Mouse (Mus musculus) liver, embryonic 13.5 days (tissue): ENCODE results near the gene Folr2. TPM values are rescaled to one million over a fixed set of nuclear protein-coding genes. Genes with fewer than 3 reads are reported as not detected.

Source experiments
- ATAC-seq: fragments of 200-750 bp; cut with Nextera tagmentation; 2 replicates; pipeline ENCODE4 v1.8.0; 2017; ENCODE audit warnings: low read depth, mild to moderate bottlenecking, moderate number of reproducible peaks, moderate library complexity
- DNase-seq: peaks from one replicate; pipeline ENCODE4 v3.0.0; 2022
- H3K27ac ChIP-seq: fragments of 300-500 bp; sonication (generic); 2 replicates; pipeline ENCODE4 v1.5.1; 2015; ENCODE audit warnings: moderate library complexity, mild to moderate bottlenecking, inconsistent platforms
- H3K27me3 ChIP-seq: fragments of 300-500 bp; sonication (generic); 2 replicates; pipeline ENCODE4 v1.6.1; 2015; ENCODE audit warnings: mild to moderate bottlenecking, inconsistent platforms
- H3K36me3 ChIP-seq: fragments of 300-500 bp; sonication (generic); 2 replicates; pipeline ENCODE4 v1.6.1; 2015; ENCODE audit warnings: mild to moderate bottlenecking, inconsistent platforms
- H3K4me1 ChIP-seq: fragments of 300-500 bp; sonication (generic); replicated peaks from 2 replicates; pipeline ENCODE4 v1.6.1; 2015; ENCODE audit warnings: inconsistent platforms
- H3K4me2 ChIP-seq: fragments of 300-500 bp; sonication (generic); 2 replicates; pipeline ENCODE4 v1.6.1; 2015; ENCODE audit warnings: inconsistent platforms, mild to moderate bottlenecking, moderate library complexity
- H3K4me3 ChIP-seq: fragments of 300-500 bp; sonication (generic); replicated peaks from 2 replicates; pipeline ENCODE4 v1.5.1; 2015; ENCODE audit warnings: mild to moderate bottlenecking, inconsistent platforms
- H3K9ac ChIP-seq: fragments of 300-500 bp; sonication (generic); 2 replicates; pipeline ENCODE4 v1.6.1; 2015; ENCODE audit warnings: mild to moderate bottlenecking, inconsistent platforms
- H3K9me3 ChIP-seq: fragments of 300-500 bp; sonication (generic); replicated peaks from 2 replicates; pipeline ENCODE4 v1.6.1; 2016; ENCODE audit warnings: inconsistent platforms
- WGBS: fragments of 180-500 bp; shearing (Covaris S2); methylation state at CpG from one replicate; pipeline ENCODE4 v1.1.7; 2015; ENCODE audit not compliant: insufficient replicate concordance; 5-methylcytosine and 5-hydroxymethylcytosine counted together
- polyA plus RNA-seq: library from polyadenylated mRNA; unstranded; fragments of >200 nt; fragmentation: Nextera tagmentation; extraction: Ambion mirVana; gene quantifications from 2 replicates; pipeline ENCODE4 v1.2.1, GENCODE M21; 2015

Folr2 gene
- polyA plus RNA-seq, 1 experiment from 2014 or later = 4.4 TPM

GRCm38 (mm10) chr7:101862291-101862690 is 5.3 kb upstream of the Folr2 start:
- Histone ChIP-seq H3K9me3 (no peaks in the 10 kb centered on the region), H3K27ac (no peak overlapping the region), H3K27me3 (no peaks in the 10 kb centered on the region), H3K36me3 (no peaks in the 10 kb centered on the region), H3K9ac (no peak overlapping the region), H3K4me3 (no peak overlapping the region), H3K4me2 (no peak overlapping the region), H3K4me1 (no peaks in the 10 kb centered on the region)
- no peak for DNase-seq
- ATAC-seq = no peak
- WGBS = 57% methylated on average over 3 of the region's 3 CpGs

DNA sequence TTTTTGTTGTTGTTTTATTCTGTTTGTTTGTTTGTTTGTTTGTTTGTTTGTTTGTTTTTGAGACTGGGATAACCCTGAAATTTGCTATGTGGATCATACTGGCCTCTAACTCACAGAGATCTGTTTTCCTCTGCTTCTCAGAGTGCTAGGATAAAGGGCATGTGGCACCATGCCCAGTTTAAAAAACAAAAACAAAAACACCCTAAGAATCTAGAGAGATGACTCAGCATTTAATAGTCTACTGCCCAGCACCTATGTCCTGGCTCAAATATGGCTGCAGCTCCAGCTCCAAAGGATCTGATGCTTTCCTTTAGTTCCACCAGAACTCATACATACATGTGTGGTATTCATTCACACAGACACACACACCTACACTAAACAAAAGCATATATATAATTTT is 4.0 kb upstream of the Folr2 start:
- H3K4me2 ChIP-seq = no peak overlapping the region

DNA sequence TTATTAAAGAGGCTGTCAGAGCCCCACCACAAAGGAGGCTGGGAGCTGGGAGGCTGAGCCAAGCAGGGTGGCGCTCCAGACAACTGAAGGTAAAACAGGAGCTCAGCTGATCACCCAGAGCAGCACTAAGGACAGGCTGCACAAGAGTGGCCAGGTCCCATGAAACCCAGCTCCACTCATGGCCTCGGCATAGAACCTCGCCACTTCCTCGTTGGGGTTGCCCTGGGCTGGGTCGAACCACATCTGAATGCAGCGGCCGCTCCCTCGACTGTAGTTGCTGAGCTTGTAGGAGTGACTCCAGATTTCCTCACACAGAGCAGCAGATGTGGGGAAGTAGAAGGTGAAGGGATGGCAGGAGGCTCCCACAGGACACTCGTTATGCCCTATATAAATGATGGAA is 1.4 kb upstream of the Folr2 start:
- Histone ChIP-seq H3K4me1 (no peaks in the 10 kb centered on the region), H3K27ac (no peak overlapping the region), H3K9me3 (no peaks in the 10 kb centered on the region), H3K4me2 (no peak overlapping the region), H3K9ac (no peak overlapping the region), H3K36me3 (no peaks in the 10 kb centered on the region), H3K27me3 (no peaks in the 10 kb centered on the region), H3K4me3 (no peak overlapping the region)
- 55% methylated on average over 9 of the region's 9 CpGs for WGBS
- ATAC-seq (no peak), DNase-seq (no peak)

More for the DNA sequence above, 4.0 kb upstream of the Folr2 start:
- Histone ChIP-seq H3K36me3 (no peaks in the 10 kb centered on the region), H3K9ac (no peak overlapping the region), H3K27me3 (no peaks in the 10 kb centered on the region), H3K27ac (no peak overlapping the region), H3K4me1 (no peaks in the 10 kb centered on the region), H3K9me3 (no peaks in the 10 kb centered on the region), H3K4me3 (no peak overlapping the region)
- ATAC-seq (no peak), DNase-seq (no peak)

- H3K4me2 ChIP-seq = no peak overlapping the region
- no peaks in the 10 kb centered on the region for H3K4me1 ChIP-seq
- H3K36me3 ChIP-seq = no peaks in the 10 kb centered on the region
- H3K27me3 ChIP-seq = no peaks in the 10 kb centered on the region
- WGBS = 37% methylated on average over 2 of the region's 2 CpGs
- ATAC-seq = no peak
- no peak overlapping the region for H3K9ac ChIP-seq
- no peak overlapping the region for H3K27ac ChIP-seq
- H3K4me3 ChIP-seq = no peak overlapping the region
- DNase-seq = no peak
- H3K9me3 ChIP-seq = no peaks in the 10 kb centered on the region
These were observed 3.2 kb downstream of the Folr2 start for GRCm38 (mm10) chr7:101853816-101854215.

DNA sequence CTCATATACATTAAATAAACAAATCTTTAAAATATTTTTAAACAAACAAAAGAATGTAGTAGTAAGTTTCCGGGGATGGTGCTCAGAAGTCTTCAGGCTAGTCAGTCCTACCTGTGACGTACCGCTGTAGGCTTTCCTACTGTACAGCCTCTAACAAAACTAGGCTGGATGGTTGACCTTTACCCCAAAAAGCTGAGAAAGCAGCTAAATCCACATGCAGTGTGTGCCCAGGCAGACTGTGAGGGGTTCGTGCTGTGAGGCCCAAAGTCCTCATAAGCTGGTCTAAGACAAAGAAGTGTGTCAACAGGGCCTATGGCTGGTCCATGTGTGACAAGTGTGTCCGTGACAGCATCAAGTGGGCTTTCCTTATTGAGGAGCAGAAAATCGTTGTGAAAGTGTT is 4.1 kb downstream of the Folr2 start:
- Histone ChIP-seq H3K4me1 (no peaks in the 10 kb centered on the region), H3K9me3 (no peaks in the 10 kb centered on the region), H3K27me3 (no peaks in the 10 kb centered on the region), H3K27ac (no peak overlapping the region), H3K4me2 (no peak overlapping the region), H3K4me3 (no peak overlapping the region), H3K36me3 (no peaks in the 10 kb centered on the region), H3K9ac (no peak overlapping the region)
- no peak for DNase-seq
- no peak for ATAC-seq
- whole genome bisulfite sequencing = 68% methylated on average over 6 of the region's 6 CpGs

GRCm38 (mm10) chr7:101851689-101852088 is 5.3 kb downstream of the Folr2 start:
- DNase-seq (no peak), ATAC-seq (no peak)
- Histone ChIP-seq H3K36me3 (no peaks in the 10 kb centered on the region), H3K9ac (no peak overlapping the region), H3K4me2 (no peak overlapping the region), H3K9me3 (no peaks in the 10 kb centered on the region), H3K4me3 (no peak overlapping the region), H3K27me3 (no peaks in the 10 kb centered on the region), H3K4me1 (no peaks in the 10 kb centered on the region), H3K27ac (no peak overlapping the region)
- WGBS = 54% methylated on average over 6 of the region's 6 CpGs

GRCm38 (mm10) chr7:101847934-101848333 is 9.1 kb downstream of the Folr2 start:
- no peaks in the 10 kb centered on the region for H3K9me3 ChIP-seq
- ATAC-seq (no peak), DNase-seq (no peak)
- H3K4me3 ChIP-seq = no peak overlapping the region
- WGBS = 77% methylated on average over 1 of the region's 1 CpGs
- no peak overlapping the region for H3K9ac ChIP-seq
- no peaks in the 10 kb centered on the region for H3K36me3 ChIP-seq
- H3K27me3 ChIP-seq = no peaks in the 10 kb centered on the region
- no peaks in the 10 kb centered on the region for H3K4me1 ChIP-seq
- no peak overlapping the region for H3K27ac ChIP-seq
- H3K4me2 ChIP-seq = no peak overlapping the region

DNA sequence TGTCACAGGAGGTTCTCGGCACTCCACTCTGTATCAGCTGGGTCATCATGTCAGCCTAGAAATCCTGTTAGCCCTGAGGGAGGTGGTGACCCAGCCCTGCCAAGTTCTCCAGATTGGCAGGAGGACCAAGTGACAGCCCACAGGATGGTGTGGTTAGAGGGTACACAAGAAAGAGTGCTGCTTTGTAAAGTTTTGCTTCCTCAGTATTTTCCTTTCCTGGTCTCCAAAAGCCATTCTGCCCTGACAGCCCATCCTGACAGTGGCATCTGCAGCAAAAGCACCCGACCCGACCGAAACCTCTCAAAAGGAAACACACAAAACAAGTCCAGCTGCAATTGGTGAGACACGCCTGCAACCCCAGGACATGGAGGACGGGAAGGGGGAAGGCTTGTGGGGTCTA is 12.8 kb downstream of the Folr2 start:
- Histone ChIP-seq H3K27ac (no peak overlapping the region), H3K4me1 (no peaks in the 10 kb centered on the region), H3K9ac (no peak overlapping the region), H3K4me3 (no peak overlapping the region), H3K4me2 (no peak overlapping the region), H3K36me3 (no peaks in the 10 kb centered on the region), H3K27me3 (peaks cover 17% of the 10 kb centered on the region), H3K9me3 (no peaks in the 10 kb centered on the region)
- WGBS = 62% methylated on average over 6 of the region's 6 CpGs
- no peak for DNase-seq
- no peak for ATAC-seq

GRCm38 (mm10) chr7:101837606-101838471 is 19.2 kb downstream of the Folr2 start, which contains the start of gene Inppl1:
Gene Inppl1 (minus strand): TSS chr7:101838229.
- Histone ChIP-seq H3K36me3 (peaks cover 2% of the 10 kb centered on the region; the same call in 1 of the 2 replicates), H3K27me3 (peaks cover 61% of the 10 kb centered on the region), H3K4me1 (peaks cover 18% of the 10 kb centered on the region), H3K9me3 (no peaks in the 10 kb centered on the region), H3K27ac (peak within 1 kb of the TSS; percentile 64), H3K4me3 (peak within 1 kb of the TSS; percentile 65), H3K4me2 (peak within 1 kb of the TSS; percentile 81), H3K9ac (peak within 1 kb of the TSS; percentile 74)
- WGBS = 1% methylated on average over 64 of the region's 64 CpGs
- ATAC-seq (peak; percentile 45), DNase-seq (peak; percentile 44)

GRCm38 (mm10) chr7:101837154-101837605 is 19.8 kb downstream of the Folr2 start:
- peaks cover 61% of the 10 kb centered on the region for H3K27me3 ChIP-seq
- H3K9ac ChIP-seq = peak overlapping the region; percentile 74
- peak overlapping the region; percentile 81 for H3K4me2 ChIP-seq
- H3K4me1 ChIP-seq = peaks cover 18% of the 10 kb centered on the region
- under 1% methylated on average over 20 of the region's 20 CpGs for WGBS
- peaks cover 9% of the 10 kb centered on the region for H3K36me3 ChIP-seq
- ATAC-seq (no peak), DNase-seq (peak; percentile 29)
- peak overlapping the region; percentile 64; the same call in 1 of the 2 replicates for H3K27ac ChIP-seq
- no peaks in the 10 kb centered on the region for H3K9me3 ChIP-seq
- peak overlapping the region; percentile 65 for H3K4me3 ChIP-seq

DNA sequence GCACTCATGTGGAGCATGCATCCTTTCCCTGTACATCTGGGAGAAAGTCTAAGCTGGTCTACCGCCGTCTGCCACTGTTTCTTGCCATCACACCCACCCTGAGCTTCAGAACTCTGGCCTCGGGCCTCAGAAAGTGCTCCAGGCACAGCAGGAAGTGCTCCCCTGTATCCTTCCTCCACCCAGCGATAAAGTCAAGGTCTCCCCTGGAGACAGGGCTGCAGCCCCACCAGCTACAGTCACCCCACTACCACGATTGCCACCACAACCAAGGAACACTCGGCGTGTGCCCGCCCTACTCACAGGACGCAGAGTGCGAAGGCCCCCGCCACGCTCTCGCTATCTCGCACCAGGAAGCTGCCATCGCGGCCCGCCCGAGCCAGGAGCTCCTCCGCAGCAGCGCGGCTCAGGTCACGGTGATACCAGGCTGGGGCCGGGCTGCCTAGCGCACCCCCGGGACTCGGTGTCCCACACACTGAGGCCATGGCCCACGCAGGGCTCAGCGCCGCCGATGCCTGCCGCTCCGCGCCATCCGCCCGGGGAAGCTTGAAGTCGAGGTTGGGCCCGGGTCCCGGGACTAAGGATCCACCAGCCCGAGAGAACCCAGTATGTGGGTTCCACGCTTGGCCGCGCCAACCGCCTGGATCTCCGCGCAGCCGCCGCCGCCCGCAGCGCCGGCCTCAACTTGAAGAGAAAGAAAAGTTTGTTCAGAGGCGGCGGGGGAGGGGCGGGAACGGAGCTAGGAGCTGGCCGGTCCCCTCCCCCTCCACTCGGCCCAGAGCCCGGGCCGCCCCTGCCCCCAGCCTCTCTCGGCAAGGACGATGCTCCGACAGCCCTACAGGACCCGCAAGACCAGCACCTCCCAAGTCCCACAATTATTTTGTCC is 20.5 kb downstream of the Folr2 start:
- DNase-seq (peak; percentile 25), ATAC-seq (peak; percentile 28; the same call in 1 of the 2 replicates)
- Histone ChIP-seq H3K9me3 (no peaks in the 10 kb centered on the region), H3K4me3 (peak overlapping the region; percentile 65), H3K4me1 (peaks cover 18% of the 10 kb centered on the region), H3K27me3 (peaks cover 61% of the 10 kb centered on the region), H3K4me2 (peak overlapping the region; percentile 81), H3K27ac (peak overlapping the region; percentile 63; the same call in 1 of the 2 replicates), H3K9ac (peak overlapping the region; percentile 74), H3K36me3 (peaks cover 15% of the 10 kb centered on the region)
- under 1% methylated on average over 62 of the region's 63 CpGs for WGBS
